Mouse (Mus musculus) olfactory bulb, adult 2 months (tissue): ENCODE measurements around the gene Atp6v1g3. TPM values are rescaled to one million over a fixed set of nuclear protein-coding genes. Genes with fewer than 3 reads are reported as not detected.

Source experiments
- H3K27ac ChIP-seq: fragments of 200-500 bp; 2 replicates; pipeline ENCODE4 v1.5.1; 2012; ENCODE audit warnings: low read depth, low read length; ENCODE audit not compliant: insufficient read depth
- H3K4me1 ChIP-seq: fragments of 200-500 bp; 2 replicates; pipeline ENCODE4 v1.6.1; 2012; ENCODE audit warnings: low read length; ENCODE audit not compliant: control insufficient read depth, insufficient read depth
- H3K4me3 ChIP-seq: fragments of 200-500 bp; 2 replicates; pipeline ENCODE4 v1.5.1; 2012; ENCODE audit warnings: mild to moderate bottlenecking, low read depth, low read length, moderate library complexity; ENCODE audit not compliant: insufficient read depth
- CTCF ChIP-seq: fragments of 200-500 bp; IDR thresholded peaks from 2 replicates; pipeline ENCODE4 v1.5.1; 2012; ENCODE audit warnings: low read depth, mild to moderate bottlenecking, low read length, moderate library complexity; ENCODE audit not compliant: insufficient read depth
- POLR2A ChIP-seq: fragments of 200-500 bp; IDR thresholded peaks from 2 replicates; pipeline ENCODE4 v1.6.1; 2012; ENCODE audit warnings: mild to moderate bottlenecking, low read depth, low read length, moderate library complexity; ENCODE audit not compliant: insufficient read depth
- WGBS: fragments of 180-500 bp; shearing (Covaris S2); methylation state at CpG from one replicate; pipeline ENCODE4 v1.1.7; 2018; 5-methylcytosine and 5-hydroxymethylcytosine counted together
- polyA plus RNA-seq: library from polyadenylated mRNA; stranded (reverse); fragments of >200 nt; gene quantifications from 2 replicates; pipeline ENCODE4 v1.2.4, GENCODE M21; 2012; ENCODE audit warnings: low replicate concordance; ENCODE audit not compliant: missing spikeins, insufficient read depth, insufficient read length

Gene Atp6v1g3
- polyA plus RNA-seq, result not detected in 2 replicates

DNA sequence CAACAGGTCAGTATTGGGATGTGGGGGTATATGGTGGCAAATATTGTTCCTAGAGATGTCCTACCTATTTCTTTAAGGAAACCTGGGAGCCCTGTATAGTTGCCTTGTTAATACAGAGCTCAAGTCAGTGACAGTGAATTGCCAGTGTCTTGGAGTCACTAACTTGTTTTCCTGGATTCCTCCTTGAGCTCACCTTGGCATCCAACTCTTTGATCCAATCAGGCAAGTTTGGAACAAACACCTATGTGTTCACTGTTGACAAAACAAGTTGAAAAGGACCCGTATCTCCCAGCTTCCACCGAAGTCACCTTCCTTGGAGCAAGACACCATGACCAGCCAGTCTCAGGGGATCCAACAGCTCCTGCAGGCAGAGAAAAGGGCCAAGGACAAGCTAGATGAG is at the start of gene Atp6v1g3:
Gene Atp6v1g3, plus strand, starts transcription at position 301 of the 400 bp plus-strand sequence.
- no peak within 1 kb of the TSS for H3K27ac ChIP-seq
- TF ChIP-seq CTCF (no peak), POLR2A (no peak)
- no peak within 1 kb of the TSS for H3K4me3 ChIP-seq
- 92% methylated on average over 2 of the region's 2 CpGs for WGBS
- no peaks in the 10 kb centered on the region for H3K4me1 ChIP-seq

DNA sequence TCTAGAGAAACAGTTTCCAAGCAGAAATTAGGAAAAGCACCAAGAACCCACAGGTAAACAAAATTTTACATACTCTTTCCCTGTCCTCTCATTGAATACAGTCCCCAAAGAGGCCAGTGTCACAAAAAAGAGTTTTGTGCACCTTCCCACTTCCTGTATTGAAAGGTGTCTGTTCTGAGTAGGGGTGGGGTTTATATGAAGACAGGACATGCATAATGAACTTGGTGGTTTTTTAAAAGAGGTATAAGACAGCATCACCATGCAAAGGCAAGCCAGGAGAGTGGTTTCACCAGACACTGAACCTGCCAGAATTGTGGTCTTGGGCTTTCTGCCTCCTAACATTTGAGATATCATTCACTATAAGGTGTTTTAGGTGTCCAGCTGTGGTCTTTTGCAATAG is 40.5 kb upstream of the Atp6v1g3 start:
- H3K4me1 ChIP-seq, result no peaks in the 10 kb centered on the region
- TF ChIP-seq CTCF, result no peak
- no peak for TF ChIP-seq POLR2A
- no peak overlapping the region for H3K27ac ChIP-seq
- H3K4me3 ChIP-seq, result no peak overlapping the region

DNA sequence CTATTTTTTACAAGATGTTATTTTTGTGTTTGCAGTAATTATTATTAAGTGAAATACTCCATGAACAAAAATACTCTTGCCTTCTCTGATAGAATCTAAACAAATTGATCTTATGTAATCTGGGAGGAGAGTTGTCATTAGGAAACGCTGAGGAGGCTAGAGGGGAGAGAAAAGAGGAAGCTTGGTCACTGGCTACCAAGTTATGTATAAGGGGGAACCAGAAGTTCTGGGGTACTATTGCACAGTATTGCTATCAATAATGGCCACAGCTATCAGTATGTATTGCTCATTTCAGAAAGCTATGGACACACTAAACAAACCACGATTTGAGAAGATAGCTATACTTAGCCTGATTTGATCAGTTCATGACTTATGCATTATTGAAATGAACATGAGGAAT is 36.3 kb upstream of the Atp6v1g3 start:
- 65% methylated on average over 2 of the region's 2 CpGs for WGBS
- no peaks in the 10 kb centered on the region for H3K4me1 ChIP-seq
- TF ChIP-seq CTCF, result no peak
- H3K27ac ChIP-seq, result no peak overlapping the region
- H3K4me3 ChIP-seq, result no peak overlapping the region

DNA sequence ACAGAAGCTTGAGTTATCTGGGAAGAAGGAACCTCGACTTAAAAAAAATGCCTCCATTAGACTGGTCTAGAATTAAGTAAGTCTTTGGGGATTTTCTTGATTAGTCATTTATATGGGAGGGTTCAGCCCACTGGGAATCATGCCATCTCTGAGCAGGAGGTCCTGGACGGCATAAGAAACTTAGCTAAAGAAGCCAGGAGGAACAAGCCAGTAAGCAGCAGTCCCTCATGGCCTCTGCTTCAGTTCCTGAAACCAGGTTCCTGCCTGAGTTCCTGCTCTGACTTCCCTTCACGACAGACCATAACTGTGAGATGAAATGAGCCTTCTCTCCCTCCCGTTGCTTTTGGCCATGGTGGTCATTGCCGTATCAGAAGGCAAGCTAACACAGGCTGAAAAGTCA is 29.6 kb upstream of the Atp6v1g3 start:
- Histone ChIP-seq H3K27ac (no peak overlapping the region), H3K4me1 (peaks cover 3% of the 10 kb centered on the region; the same call in 1 of the 2 replicates), H3K4me3 (no peak overlapping the region)
- 11% methylated on average over 5 of the region's 5 CpGs for WGBS
- TF ChIP-seq CTCF (no peak), POLR2A (no peak)

DNA sequence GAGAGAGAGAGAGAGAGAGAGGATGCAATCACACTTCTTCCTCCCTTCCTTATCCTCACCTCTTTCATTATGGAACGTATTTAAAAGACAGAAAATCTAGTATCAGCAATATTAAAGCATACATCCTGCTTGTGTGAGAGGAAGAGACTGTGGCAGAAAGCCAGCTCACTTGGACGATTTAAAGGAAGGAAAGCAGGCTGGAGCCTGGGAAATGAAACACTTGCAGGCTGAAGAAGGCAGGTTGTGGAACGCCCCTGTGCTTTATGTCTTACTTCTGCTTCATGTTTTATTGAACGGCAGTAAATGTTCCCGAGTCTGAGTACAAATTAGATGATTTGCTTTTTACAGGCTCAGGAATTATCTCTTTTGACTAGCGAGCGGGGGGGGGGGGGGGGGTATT is 29.1 kb upstream of the Atp6v1g3 start:
- no peak overlapping the region for H3K4me3 ChIP-seq
- H3K4me1 ChIP-seq, result peaks cover 3% of the 10 kb centered on the region; the same call in 1 of the 2 replicates
- no peak overlapping the region for H3K27ac ChIP-seq
- no peak for TF ChIP-seq CTCF
- no peak for TF ChIP-seq POLR2A
- WGBS, result 12% methylated on average over 7 of the region's 7 CpGs

DNA sequence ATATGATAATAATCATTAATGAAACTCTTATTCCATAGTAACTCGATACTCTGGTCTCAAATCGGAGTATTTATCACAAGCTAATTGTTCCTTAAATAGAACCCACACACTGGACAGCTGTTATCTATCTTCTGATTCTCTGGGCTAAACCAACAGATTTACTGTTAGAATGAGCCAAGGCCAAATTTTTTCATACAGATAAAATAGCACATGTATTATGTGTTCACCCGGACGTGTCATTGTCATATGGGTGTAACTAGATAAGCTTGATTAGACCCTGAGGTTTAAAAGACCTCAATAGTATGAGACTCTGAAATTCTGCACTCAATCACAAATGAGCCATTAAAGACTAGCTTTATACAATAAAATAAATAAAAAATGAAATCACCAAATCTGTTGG is 28.4 kb upstream of the Atp6v1g3 start:
- Histone ChIP-seq H3K27ac (no peak overlapping the region), H3K4me1 (peaks cover 3% of the 10 kb centered on the region; the same call in 1 of the 2 replicates), H3K4me3 (no peak overlapping the region)
- TF ChIP-seq POLR2A (no peak), CTCF (no peak)
- WGBS, result 39% methylated on average over 4 of the region's 4 CpGs

DNA sequence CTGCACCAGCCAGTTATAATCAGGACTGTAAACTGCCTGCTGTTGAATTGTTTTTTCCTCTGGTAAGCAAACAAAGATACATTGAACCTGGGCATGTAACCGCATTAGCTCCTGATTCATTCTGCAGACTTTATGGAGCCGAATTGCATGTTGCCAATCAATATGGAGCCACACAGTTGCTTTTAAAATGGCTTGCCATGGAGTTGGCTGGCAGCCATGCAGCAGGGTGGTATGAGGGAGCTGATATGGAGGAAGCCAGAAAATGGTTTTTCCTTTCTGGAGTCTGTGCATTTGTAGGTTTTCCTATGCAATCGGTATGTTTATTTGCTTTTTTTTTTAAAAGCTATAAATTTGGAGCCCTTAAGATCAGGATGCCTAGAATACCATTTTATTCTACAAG is 28.0 kb upstream of the Atp6v1g3 start:
- no peak overlapping the region for H3K4me3 ChIP-seq
- 62% methylated on average over 3 of the region's 3 CpGs for WGBS
- peaks cover 3% of the 10 kb centered on the region; the same call in 1 of the 2 replicates for H3K4me1 ChIP-seq
- no peak overlapping the region for H3K27ac ChIP-seq
- no peak for TF ChIP-seq CTCF
- TF ChIP-seq POLR2A, result no peak

DNA sequence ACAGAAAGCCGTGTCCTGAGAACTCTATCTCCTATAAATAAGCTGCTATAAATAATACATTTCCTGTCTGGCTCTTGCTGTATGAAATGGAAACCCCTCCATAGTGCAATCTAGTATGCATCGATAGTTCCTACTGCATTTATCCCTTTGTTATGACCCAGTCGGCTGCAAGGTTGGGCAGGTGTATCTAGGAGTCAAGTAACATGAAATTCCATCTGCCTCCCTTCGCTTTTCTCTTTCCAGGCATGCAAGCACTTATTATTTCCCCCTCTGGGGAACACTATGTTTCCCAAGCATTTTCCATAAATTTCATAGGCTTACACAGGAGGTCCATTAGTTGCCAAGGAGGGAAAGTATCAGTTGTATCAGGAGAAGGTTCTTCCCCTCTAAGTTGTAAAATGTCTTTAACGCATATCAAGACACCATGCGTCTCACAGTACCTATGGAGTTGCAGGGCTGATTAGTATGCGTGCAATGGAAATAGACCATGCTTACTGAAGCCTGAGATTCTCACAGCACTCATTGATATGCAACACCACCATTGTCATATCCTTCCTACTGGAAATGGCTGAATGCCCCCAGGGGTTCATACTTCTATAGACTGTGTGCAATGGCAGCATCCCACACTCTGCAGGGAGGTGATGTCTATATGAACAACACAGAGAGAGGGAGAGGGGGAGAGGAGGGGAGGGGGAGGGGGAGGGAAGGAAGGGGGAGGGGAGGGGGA is 26.9 kb upstream of the Atp6v1g3 start:
- WGBS, result 90% methylated on average over 7 of the region's 7 CpGs
- TF ChIP-seq POLR2A, result no peak
- no peak for TF ChIP-seq CTCF
- H3K4me1 ChIP-seq, result peaks cover 3% of the 10 kb centered on the region; the same call in 1 of the 2 replicates
- no peak overlapping the region for H3K4me3 ChIP-seq
- H3K27ac ChIP-seq, result no peak overlapping the region

DNA sequence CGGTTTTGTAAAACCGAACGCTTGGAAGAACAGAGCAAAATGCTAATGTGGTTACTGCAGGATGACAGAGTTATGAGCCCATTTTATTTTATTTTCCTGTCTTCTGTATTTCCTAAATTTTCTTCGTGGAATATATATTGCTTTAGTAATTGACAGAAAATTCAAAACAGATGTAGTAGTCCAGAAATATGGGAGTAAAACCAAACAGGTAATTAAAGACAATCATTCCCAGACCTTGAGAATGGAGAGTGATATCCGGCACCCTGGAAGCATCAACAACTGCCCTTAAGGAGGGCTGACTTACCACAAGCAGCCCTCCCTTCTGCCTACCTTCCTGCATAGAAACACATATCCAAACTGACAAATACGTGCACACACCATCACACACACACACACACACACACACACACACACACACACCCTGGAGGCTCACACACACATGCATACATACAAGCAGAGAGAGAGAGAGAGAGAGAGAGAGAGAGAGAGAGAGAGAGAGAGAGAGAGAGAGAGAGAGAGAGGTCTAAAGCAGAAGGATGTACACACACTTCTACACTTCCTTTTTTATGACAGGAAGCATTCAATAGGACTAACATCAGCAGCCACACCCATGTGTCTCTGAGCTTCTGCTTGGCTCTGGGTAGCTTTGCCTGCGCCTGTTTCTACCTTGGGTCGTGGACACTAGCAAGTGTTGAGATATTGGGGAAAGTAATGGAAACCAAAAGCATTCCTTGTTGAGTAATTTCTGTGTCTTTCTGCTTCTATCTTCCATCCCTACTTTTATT is 25.6 kb upstream of the Atp6v1g3 start:
- no peak for TF ChIP-seq POLR2A
- no peak for TF ChIP-seq CTCF
- 90% methylated on average over 8 of the region's 8 CpGs for WGBS
- Histone ChIP-seq H3K4me1 (peaks cover 3% of the 10 kb centered on the region; the same call in 1 of the 2 replicates), H3K4me3 (no peak overlapping the region), H3K27ac (no peak overlapping the region)
